Mouse (Mus musculus) gastrocnemius, postnatal 36 days (tissue): ENCODE measurements at regions not wholly inside any gene's neighbourhood (a gene's known extent, or its start where the extent isn't known, plus 50 kb on each side); places are given as distances from the start of the nearest gene placed in this dataset.
A peak's percentile ranks its signal among the peaks of the same experiment; 100 is the strongest.

Experiments
- DNase-seq, 2 experiments: peaks; one replicate each; pipeline ENCODE4 v3.0.0; 2022
- intact Hi-C: fragments of 180-260 bp; cut with DNase I; formaldehyde crosslinking; loops from one replicate; pipeline ENCODE4 v1.15.1; 2025

DNA sequence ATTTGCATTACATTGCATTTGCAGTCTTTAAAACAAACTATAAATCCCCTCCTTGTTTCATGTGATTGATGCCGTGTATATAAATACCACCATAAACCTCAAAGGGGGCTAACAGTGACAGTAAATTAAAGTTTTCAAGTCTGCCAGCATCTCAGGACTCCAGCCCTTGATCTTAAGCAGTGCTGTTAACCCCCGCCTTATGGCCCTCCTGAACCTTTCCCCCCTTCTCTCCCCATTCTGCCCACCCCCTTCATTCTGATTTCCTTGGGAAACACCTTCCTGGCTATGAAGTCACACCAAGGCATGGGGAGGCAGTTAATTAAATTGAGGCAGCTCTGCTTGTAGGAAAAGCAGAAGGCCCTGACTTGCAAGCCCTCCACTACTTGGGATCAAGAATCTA, 302.5 kb upstream of the Nr2f2 start:
- no peak for DNase-seq
- intact Hi-C loops: no loop called here

GRCm38 (mm10) chr7:70660162-70660561, 293.6 kb upstream of the Nr2f2 start:
- intact Hi-C loops: no loop called here
- no peak for DNase-seq

GRCm38 (mm10) chr7:70649760-70650377, 283.3 kb upstream of the Nr2f2 start:
- intact Hi-C loops: no loop called here
- DNase-seq: no peak

- intact Hi-C loops: no loop called here
- DNase-seq: no peak
These were observed 280.3 kb upstream of the Nr2f2 start for GRCm38 (mm10) chr7:70646801-70647200.

- intact Hi-C loops: loop anchor here (5.0 kb wide), 1 partner anchor 286 kb away; no protein-coding TSS in a partner anchor
- DNase-seq: peak; percentile 19 to 27
These were observed 277.3 kb upstream of the Nr2f2 start for GRCm38 (mm10) chr7:70643694-70644301.

DNA sequence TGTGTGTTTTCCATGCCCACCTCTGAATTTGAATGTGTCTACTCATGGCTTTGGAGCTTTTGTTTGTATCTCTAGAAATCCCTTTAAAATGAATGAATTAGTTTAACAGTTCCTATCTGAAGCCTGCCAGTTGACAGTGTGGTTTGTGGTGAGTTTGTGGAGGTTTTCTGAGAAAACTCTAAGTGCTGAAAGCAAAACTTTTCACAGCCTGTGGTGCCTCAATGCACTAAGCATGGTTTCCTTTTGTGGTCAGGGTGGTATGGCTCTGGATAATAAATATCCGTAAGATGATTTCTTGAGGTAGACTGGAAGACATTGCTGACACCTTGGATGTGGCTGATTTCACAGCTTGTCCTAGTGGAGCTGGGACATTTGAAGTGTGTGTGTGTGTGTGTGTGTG, 276.5 kb upstream of the Nr2f2 start:
- no peak for DNase-seq
- intact Hi-C loops: loop anchor here (5.0 kb wide), 1 partner anchor 286 kb away; no protein-coding TSS in a partner anchor

GRCm38 (mm10) chr7:70641217-70641616, 274.7 kb upstream of the Nr2f2 start:
- intact Hi-C loops: loop anchor here (5.0 kb wide), 1 partner anchor 284 kb away; no protein-coding TSS in a partner anchor
- no peak for DNase-seq

- intact Hi-C loops: loop anchor here (5.0 kb wide), 1 partner anchor 283 kb away; no protein-coding TSS in a partner anchor
- DNase-seq: no peak
These were observed 274.0 kb upstream of the Nr2f2 start for GRCm38 (mm10) chr7:70640574-70640973.

DNA sequence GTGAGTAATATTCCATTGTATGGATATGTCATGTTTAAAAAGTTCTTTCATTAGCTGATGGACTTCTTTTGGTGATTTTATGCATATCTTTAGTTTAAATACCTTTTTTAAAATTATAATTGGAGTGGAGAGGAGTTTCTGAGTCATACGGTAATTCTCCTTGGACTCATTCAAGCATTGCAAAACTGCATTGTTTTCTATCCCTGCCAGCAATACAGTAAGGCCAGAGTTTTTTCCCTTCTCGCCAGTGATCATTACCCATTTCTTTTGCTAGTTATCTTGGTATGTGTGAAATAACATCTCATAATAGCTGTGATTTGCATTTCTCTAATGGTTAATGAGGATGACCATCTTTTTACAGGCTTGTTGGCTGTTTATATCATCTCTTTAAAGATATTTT, 271.6 kb upstream of the Nr2f2 start:
- intact Hi-C loops: no loop called here
- no peak for DNase-seq

- intact Hi-C loops: no loop called here
These were observed 267.5 kb upstream of the Nr2f2 start for GRCm38 (mm10) chr7:70634016-70634415.

DNA sequence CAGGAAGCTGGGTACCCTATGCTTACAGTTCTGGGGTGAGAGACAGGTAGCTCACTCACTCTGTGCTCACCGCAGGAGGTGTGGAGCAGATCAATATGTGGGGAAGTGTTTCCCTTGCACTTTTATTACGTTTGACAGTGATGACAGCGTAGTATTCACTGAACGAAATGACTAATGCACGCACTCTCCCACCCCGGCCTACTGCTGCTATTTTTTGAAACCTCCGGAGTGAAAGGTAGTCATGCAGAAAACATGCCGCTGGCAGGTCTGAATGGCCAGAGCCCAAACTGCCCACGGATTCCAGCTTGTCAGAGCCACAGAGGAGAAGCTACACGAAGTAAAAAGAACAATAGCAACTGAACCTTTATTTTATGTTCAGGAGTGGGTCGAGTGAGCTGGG, 267.0 kb upstream of the Nr2f2 start:
- no peak for DNase-seq
- intact Hi-C loops: no loop called here

More at GRCm38 (mm10) chr7:70634016-70634415, 267.5 kb upstream of the Nr2f2 start:
- no peak for DNase-seq

DNA sequence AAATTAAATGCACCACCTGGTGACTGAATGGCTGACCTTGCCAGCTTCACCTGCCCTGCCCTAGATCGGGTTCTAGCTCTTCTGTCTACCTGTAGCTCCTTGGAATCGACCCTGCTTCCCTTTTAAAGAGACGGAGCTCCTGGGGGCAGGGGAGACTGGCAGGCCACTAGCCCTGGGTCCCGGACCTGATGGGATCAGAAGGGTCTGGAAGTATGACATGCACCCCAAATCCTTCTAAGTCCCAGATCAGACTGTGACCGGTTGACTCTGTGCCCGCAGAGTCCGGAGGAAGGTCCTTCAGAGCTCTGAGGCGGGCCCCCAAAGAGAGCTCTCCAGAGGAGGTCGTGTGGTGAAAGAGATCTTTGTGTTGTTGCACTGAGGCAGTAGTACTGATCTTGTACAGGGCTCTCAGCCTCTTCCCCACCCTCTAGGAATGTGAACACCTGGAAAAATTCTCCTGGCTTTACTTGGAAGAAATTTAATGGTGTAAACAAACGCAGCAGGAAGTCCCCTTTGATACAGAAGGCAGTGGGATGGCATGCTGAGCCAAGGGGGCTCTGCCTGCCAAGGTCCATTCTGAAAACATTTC, 259.2 kb upstream of the Nr2f2 start:
- intact Hi-C loops: no loop called here
- DNase-seq: no peak

DNA sequence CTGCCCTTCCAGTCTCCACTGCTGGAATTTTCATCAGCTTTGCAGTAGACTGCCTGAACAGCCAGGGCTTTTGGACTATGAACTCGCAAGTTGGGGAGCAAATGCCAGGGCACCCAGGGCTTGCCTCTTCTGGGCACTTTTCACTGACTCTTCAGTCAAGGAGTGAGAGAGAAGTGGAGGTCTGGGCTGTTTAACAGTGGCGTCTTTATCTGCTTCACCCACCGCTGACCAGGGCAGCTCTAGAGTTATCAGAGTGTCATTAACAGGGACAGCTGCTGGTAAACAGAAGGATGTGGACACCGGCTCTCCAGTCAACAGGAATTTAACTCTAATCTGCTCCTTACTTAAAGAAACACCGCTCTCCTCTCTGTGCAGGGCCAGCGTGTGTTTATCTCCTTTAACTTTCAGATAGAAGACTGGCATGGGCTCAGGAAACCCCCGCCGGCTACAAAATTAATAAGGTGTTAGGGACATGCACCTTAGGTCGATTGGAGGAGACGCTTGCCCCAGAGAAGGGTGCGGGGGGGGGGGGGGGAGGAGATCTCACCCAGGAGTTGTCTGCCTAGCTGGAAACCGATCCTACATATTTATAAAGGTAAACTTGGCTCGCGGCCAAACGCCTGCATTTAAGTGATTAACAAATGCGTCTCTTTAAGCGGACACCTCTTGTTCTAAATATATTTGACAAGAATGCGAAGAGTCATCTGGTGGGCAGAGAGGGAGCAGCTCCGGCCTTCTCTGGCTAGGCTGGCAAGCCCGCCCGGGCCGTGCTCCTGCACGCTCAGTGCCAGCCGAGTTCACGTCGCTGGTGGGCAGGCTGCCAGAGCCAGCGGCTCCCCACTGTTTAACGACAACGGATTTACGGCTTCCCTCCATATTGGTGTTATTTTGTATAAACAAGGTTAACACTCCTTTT, 258.4 kb upstream of the Nr2f2 start:
- intact Hi-C loops: no loop called here

DNA sequence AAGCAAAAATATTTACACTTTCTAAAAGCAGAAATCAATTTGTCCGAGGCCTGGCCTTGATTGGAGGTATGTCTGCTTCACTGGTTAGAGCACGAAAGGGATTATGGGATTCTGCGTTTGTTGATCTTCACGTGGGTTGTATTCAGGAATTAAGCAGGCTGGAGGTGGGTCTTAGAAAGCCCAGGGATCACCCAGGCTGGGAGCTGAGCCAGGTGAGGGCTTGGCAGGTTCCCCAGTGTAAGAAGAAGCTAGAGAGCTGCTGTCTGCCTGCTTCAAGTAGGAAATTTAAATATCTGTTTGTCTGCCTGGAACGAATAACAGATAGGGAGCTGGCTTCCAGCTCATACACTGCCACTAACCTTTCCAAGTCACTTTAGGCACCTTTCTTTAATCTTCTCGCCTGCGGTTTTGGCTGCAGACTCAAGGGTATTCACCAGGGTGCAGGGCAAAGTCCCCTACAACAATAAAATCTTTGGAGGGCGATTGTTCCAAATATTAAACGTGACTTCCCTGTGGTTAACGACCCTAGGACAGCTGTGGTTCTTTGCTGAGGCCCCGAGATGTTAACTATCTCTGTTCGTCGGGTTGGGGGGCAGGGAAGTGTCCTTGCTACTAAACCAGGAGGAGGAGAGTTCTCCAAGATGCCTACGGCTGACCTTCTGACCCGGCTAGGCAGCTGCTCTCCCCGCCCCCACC, 257.6 kb upstream of the Nr2f2 start:
- intact Hi-C loops: no loop called here
- DNase-seq: peak; percentile 29 to 39

More for the DNA sequence above, 258.4 kb upstream of the Nr2f2 start:
- peak; percentile 22 to 36 for DNase-seq

- intact Hi-C loops: no loop called here
- DNase-seq: no peak
These were observed 252.9 kb upstream of the Nr2f2 start for GRCm38 (mm10) chr7:70619400-70619799.

- intact Hi-C loops: no loop called here
- no peak for DNase-seq
These were observed 251.7 kb upstream of the Nr2f2 start for GRCm38 (mm10) chr7:70618270-70618669.

DNA sequence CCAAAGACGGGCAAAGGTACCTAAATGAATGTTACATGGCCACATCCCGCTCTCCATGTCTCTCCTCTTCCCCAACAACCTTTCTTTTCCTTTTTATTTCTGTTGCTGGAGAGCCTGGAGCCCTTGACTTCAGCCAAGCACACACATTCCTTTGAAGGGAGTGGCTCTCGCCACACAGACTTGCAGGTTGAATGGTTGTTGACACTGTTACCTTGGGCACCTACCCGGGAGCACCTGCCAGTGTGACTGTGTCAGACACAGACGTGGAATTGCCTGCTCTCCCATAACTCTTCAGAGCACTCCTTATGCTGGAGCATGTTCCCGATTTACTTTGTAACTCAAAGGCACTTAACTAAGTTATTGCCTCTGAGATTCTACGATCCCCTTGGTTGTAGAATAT, 240.0 kb upstream of the Nr2f2 start:
- intact Hi-C loops: no loop called here
- DNase-seq: no peak

DNA sequence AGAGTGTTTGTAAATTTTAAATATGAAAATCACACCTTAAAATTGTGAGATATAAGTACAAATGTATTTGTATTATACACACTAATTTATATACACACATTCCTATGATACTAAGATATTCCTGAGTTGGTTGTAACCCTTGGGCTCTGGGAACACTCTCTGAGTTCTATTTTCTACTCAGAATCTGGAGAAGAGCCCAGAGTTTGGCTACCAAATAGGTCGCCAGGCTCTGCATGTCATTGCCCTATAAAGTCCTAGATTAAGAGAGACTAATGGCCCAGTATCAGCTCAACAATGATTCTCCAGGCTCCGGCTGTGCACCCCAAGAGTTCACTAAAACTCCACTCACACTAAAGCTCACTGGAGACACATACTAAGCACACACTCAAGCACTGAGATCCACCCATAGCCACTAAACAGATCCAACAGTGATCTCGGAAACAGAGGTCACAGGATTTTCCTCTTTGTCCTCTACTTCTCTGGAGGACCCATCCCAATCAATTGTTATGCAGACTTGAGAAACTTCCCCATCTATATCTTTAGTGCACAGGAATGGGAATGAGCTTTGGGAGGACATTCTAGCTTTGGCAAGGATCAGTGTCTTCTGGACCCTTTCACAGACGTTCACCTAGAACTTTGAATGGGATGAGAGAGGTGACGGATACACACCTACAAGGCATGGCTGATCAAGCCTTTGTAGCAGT, 238.1 kb upstream of the Nr2f2 start:
- intact Hi-C loops: no loop called here
- DNase-seq: no peak

- no peak for DNase-seq
- intact Hi-C loops: no loop called here
These were observed 226.5 kb upstream of the Nr2f2 start for GRCm38 (mm10) chr7:70593027-70593426.
